9 mouse cellular contexts compared by ENCODE assay signal in the genomic region with DNA sequence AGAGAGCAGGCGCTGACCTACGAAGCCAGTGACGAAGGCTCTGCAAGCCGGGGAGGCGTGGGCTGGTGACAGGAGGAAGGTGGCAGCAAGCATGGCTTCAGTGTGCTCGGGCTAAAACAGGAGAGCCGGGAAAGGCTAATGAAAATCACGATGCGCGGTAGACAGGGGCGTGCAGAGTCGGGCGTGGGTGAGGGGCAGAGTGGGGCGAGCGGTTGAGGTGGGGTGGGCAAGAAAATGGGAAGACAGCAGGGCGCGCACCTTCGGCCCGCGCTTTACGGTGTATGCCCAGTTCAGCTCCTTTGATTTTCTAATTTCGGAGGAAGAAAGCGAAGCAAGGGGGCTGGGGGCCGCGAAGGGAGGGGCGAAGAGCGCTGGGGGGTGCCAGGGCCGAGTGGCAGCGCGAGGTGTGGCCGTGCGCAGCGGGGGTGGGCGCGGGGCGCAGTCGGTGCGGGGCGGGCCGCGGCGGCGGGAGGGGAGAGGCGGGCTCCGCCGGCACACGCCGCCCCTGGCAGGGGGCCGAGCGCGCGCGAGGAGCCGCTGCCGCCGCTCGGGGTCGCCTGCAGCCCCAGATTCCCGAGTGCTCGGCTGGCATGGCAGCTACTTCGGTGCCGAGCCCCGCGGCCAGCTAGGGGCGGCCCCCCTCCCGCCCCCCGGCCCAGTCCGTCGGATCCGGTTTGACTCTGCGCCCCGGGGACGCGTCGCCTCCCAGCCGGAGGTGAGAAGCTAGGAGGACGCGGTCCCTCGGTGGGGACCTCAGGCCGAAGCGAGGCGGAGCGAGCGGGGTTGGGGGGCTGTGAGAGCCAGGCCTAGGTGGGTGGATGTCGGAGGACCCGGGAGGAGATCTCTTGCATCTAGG. TPM values are rescaled to one million over a fixed set of nuclear protein-coding genes. Genes with fewer than 3 reads are reported as not detected.
DNase-seq lines count a peak whose midpoint lies in the region; ATAC-seq and TF ChIP-seq lines count a peak whose summit lies in the region.
"Had no signal": no experiment of that assay in that cellular context is flagged by ENCODE, and none has a peak within 500 bp of the region (broad histone marks: within the 10 kb centered on the region; RNA-seq: fewer than 3 reads in every experiment).

A gene (plus strand): TSS at position 58 of the 856 bp plus-strand sequence.

- H3K36me3 ChIP-seq in heart, embryonic 10.5 days, result no peaks in the 10 kb centered on the region
- no peaks in the 10 kb centered on the region for H3K36me3 ChIP-seq in E14TG2a.4 (ENCODE audit: insufficient read depth, low read length)
- no peaks in the 10 kb centered on the region for H3K36me3 ChIP-seq in embryonic facial prominence, embryonic 12.5 days
- no peaks in the 10 kb centered on the region for H3K36me3 ChIP-seq in liver, embryonic 14.5 days (replicated peaks; ENCODE audit: control insufficient read depth, insufficient read depth, low read depth)

- no peak for DNase-seq in heart, embryonic 10.5 days (ENCODE audit: low spot score)
- DNase-seq in heart, adult 8-10 months (ENCODE audit: low spot score), result no peak
- DNase-seq in induced T-regulatory cell, adult 2 months (ENCODE audit: low read depth), result peak; percentile 49
- DNase-seq in liver, embryonic 14.5 days (ENCODE audit: low read depth in 3 of 3, low spot score in 3 of 3), result no peak
- peak; percentile 70 for DNase-seq in right cerebral cortex, postnatal 4 days
- DNase-seq in thymus, adult 18-20 months, result no peak

- TF ChIP-seq EP300 in liver, embryonic 14.5 days (IDR thresholded peaks at IDR 0.05; ENCODE audit: low read depth), result no peak

- peak within 1 kb of the TSS; percentile 66 for H3K9ac ChIP-seq in embryonic facial prominence, embryonic 12.5 days
- H3K9ac ChIP-seq in liver, embryonic 14.5 days (replicated peaks), result no peak within 1 kb of the TSS

- H3K4me3 ChIP-seq in heart, embryonic 10.5 days, result peak within 1 kb of the TSS; percentile 75
- H3K4me3 ChIP-seq in E14TG2a.4 (replicated peaks; ENCODE audit: low read length), result peak within 1 kb of the TSS; percentile 80
- H3K4me3 ChIP-seq in embryonic facial prominence, embryonic 12.5 days, result peak within 1 kb of the TSS; percentile 59
- peak within 1 kb of the TSS; percentile 21 to 43; a peak in 3 of 4 replicates for H3K4me3 ChIP-seq in liver, embryonic 14.5 days (ENCODE audit: insufficient read depth in 1 of 2, low read depth in 2 of 2, low read length in 2 of 2)

- 0 out of 2 replicates have a peak, but pooled peaks have one; percentile 17 for ATAC-seq in embryonic facial prominence, embryonic 12.5 days (ENCODE audit: insufficient number of reproducible peaks, insufficient read depth, low FRiP score, low TSS enrichment)
- no peak for ATAC-seq in liver, embryonic 14.5 days (ENCODE audit: insufficient read depth)

- peak within 1 kb of the TSS; percentile 100 for H3K4me2 ChIP-seq in embryonic facial prominence, embryonic 12.5 days (replicated peaks)
- H3K4me2 ChIP-seq in liver, embryonic 14.5 days (ENCODE audit: low read depth), result peak within 1 kb of the TSS; percentile 64

- no peak for TF ChIP-seq CTCF in E14TG2a.4 (conservative IDR thresholded peaks at IDR 0.05; ENCODE audit: low read length)
- TF ChIP-seq CTCF in liver, embryonic 14.5 days (IDR thresholded peaks at IDR 0.05; ENCODE audit: low read depth), result no peak

- H3K27me3 ChIP-seq in heart, embryonic 10.5 days (ENCODE audit: insufficient read depth, poor library complexity, severe bottlenecking), result peaks cover 95% of the 10 kb centered on the region
- H3K27me3 ChIP-seq in E14TG2a.4 (ENCODE audit: insufficient read depth, low read length), result peaks cover 78% of the 10 kb centered on the region
- H3K27me3 ChIP-seq in embryonic facial prominence, embryonic 12.5 days, result peaks cover 70% of the 10 kb centered on the region
- H3K27me3 ChIP-seq in liver, embryonic 14.5 days (ENCODE audit: control insufficient read depth, insufficient read depth, low read length), result peaks cover 46% of the 10 kb centered on the region

- peak within 1 kb of the TSS; percentile 42 for H3K27ac ChIP-seq in heart, embryonic 10.5 days
- no peak within 1 kb of the TSS for H3K27ac ChIP-seq in embryonic facial prominence, embryonic 12.5 days
- no peak within 1 kb of the TSS for H3K27ac ChIP-seq in liver, embryonic 14.5 days

- under 1% methylated on average over 70 of the region's 86 CpGs for WGBS in heart, embryonic 10.5 days
- WGBS in embryonic facial prominence, embryonic 12.5 days, result under 1% methylated on average over 74 of the region's 86 CpGs
- under 1% methylated on average over 71 of the region's 86 CpGs for WGBS in liver, embryonic 14.5 days (ENCODE audit: insufficient replicate concordance)

- peaks cover 24% of the 10 kb centered on the region for H3K4me1 ChIP-seq in heart, embryonic 10.5 days
- peaks cover 33% of the 10 kb centered on the region for H3K4me1 ChIP-seq in E14TG2a.4 (replicated peaks; ENCODE audit: low read depth, low read length)
- peaks cover 12% of the 10 kb centered on the region; the same call in 1 of the 2 replicates for H3K4me1 ChIP-seq in embryonic facial prominence, embryonic 12.5 days
- H3K4me1 ChIP-seq in liver, embryonic 14.5 days (replicated peaks; ENCODE audit: control insufficient read depth in 2 of 2, insufficient read depth in 2 of 2, low read length in 1 of 2), result no peaks in the 10 kb centered on the region

- no peaks in the 10 kb centered on the region for H3K9me3 ChIP-seq in heart, embryonic 10.5 days
- no peaks in the 10 kb centered on the region for H3K9me3 ChIP-seq in E14TG2a.4 (ENCODE audit: low read length)
- H3K9me3 ChIP-seq in embryonic facial prominence, embryonic 12.5 days, result no peaks in the 10 kb centered on the region
- no peaks in the 10 kb centered on the region for H3K9me3 ChIP-seq in liver, embryonic 14.5 days (ENCODE audit: control insufficient read depth, low read length)

RNA-seq across cellular contexts. Expression of the gene that starts here (rescaled TPM):
- polyA plus RNA-seq in heart, embryonic 10.5 days (2016; fragmentation: Nextera tagmentation; extraction: Ambion mirVana), result 0.36 and 0.77 TPM in 2 replicates
- under 1 TPM in 2 of 4 experiments, not detected in 2; 0.14 to 0.53 TPM for total RNA-seq in heart, adult 8-10 months (2022)
- polyA plus RNA-seq in embryonic facial prominence, embryonic 12.5 days (2016; fragmentation: Nextera tagmentation; extraction: Ambion mirVana), result 4.5 and 5.5 TPM in 2 replicates
- 0.02 and 0.13 TPM in 2 replicates for polyA plus RNA-seq in liver, embryonic 14.5 days (2012; rRNA removed)
- not detected in 2 replicates for polyA plus RNA-seq in liver, embryonic 14.5 days (2014; fragmentation: Nextera tagmentation; extraction: Ambion mirVana)
- total RNA-seq: neutrophil, adult 5-6 weeks had no signal

Comparison
In these comparisons a context has a peak if more than half of its experiments do, and no peak if none do; other contexts are left out.
1. DNase-seq: peak in induced T-regulatory cell, adult 2 months (single experiment) and right cerebral cortex, postnatal 4 days (single experiment); none in heart, embryonic 10.5 days (single experiment), heart, adult 8-10 months (single experiment), liver, embryonic 14.5 days (0 of 3) and thymus, adult 18-20 months (0 of 2).
2. Peak in every context shown above with its lines, with median percentiles within 50 percentile points of each other: H3K4me3 ChIP-seq.